Mouse (Mus musculus): Measurements from ENCODE around the gene Masp2. TPM values are rescaled to one million over a fixed set of nuclear protein-coding genes. Genes with fewer than 3 reads are reported as not detected.

Masp2 gene
- total and polyA plus RNA-seq, 2 experiments from 2014 or later = not detected

GRCm38 (mm10) chr4:148644157-148644511 is 41.8 kb downstream of the Masp2 start:
- no peaks in the 10 kb centered on the region for H3K9me3 ChIP-seq (replicated peaks; ENCODE audit: control insufficient read depth, low read length)
- no peaks in the 10 kb centered on the region for H3K36me3 ChIP-seq (replicated peaks; ENCODE audit: control insufficient read depth, insufficient read depth, low read length)
- H3K4me3 ChIP-seq (ENCODE audit: low read depth, low read length) = peak overlapping the region; percentile 22; the same call in 1 of the 2 replicates
- 5% methylated on average over 9 of the region's 9 CpGs for WGBS
- peak overlapping the region; percentile 58 for H3K4me2 ChIP-seq (ENCODE audit: low read depth, low read length)
- 0 out of 2 replicates have a peak, but pooled peaks have one; percentile 12 for ATAC-seq (ENCODE audit: insufficient read depth, low read depth)
- TF ChIP-seq CTCF (IDR thresholded peaks at IDR 0.05; ENCODE audit: low read depth) = peak; percentile 76
- no peak for TF ChIP-seq EP300 (IDR thresholded peaks at IDR 0.05; ENCODE audit: low read depth)
- DNase-seq (ENCODE audit: low spot score) = peak; percentile 70
- no peak overlapping the region for H3K27ac ChIP-seq (ENCODE audit: low read depth)
- H3K9ac ChIP-seq (replicated peaks; ENCODE audit: low read depth, low read length) = no peak overlapping the region
- no peaks in the 10 kb centered on the region for H3K27me3 ChIP-seq (ENCODE audit: control insufficient read depth, insufficient read depth, low read length)
- peaks cover 6% of the 10 kb centered on the region; the same call in 1 of the 2 replicates for H3K4me1 ChIP-seq (ENCODE audit: control insufficient read depth, insufficient read depth)

- ATAC-seq (ENCODE audit: insufficient read depth, low read depth) (no peak), DNase-seq (ENCODE audit: low spot score) (no peak)
- 78% methylated on average over 6 of the region's 6 CpGs for WGBS
- Histone ChIP-seq H3K4me2 (ENCODE audit: low read depth, low read length) (no peak overlapping the region), H3K27me3 (ENCODE audit: control insufficient read depth, insufficient read depth, low read length) (no peaks in the 10 kb centered on the region), H3K4me1 (ENCODE audit: control insufficient read depth, insufficient read depth) (peaks cover 6% of the 10 kb centered on the region; the same call in 1 of the 2 replicates), H3K9me3 (replicated peaks; ENCODE audit: control insufficient read depth, low read length) (no peaks in the 10 kb centered on the region), H3K9ac (replicated peaks; ENCODE audit: low read depth, low read length) (no peak overlapping the region), H3K27ac (ENCODE audit: low read depth) (no peak overlapping the region), H3K4me3 (ENCODE audit: low read depth, low read length) (no peak overlapping the region), H3K36me3 (replicated peaks; ENCODE audit: control insufficient read depth, insufficient read depth, low read length) (no peaks in the 10 kb centered on the region)
- TF ChIP-seq CTCF (IDR thresholded peaks at IDR 0.05; ENCODE audit: low read depth) = no peak
- TF ChIP-seq EP300 (IDR thresholded peaks at IDR 0.05; ENCODE audit: low read depth) = no peak
These were observed 42.6 kb downstream of the Masp2 start for GRCm38 (mm10) chr4:148644926-148645325.

- H3K36me3 ChIP-seq (replicated peaks; ENCODE audit: control insufficient read depth, insufficient read depth, low read length) = no peaks in the 10 kb centered on the region
- peak overlapping the region; percentile 22 for H3K27ac ChIP-seq (ENCODE audit: low read depth)
- peaks cover 6% of the 10 kb centered on the region; the same call in 1 of the 2 replicates for H3K4me1 ChIP-seq (ENCODE audit: control insufficient read depth, insufficient read depth)
- no peaks in the 10 kb centered on the region for H3K27me3 ChIP-seq (ENCODE audit: control insufficient read depth, insufficient read depth, low read length)
- H3K4me2 ChIP-seq (ENCODE audit: low read depth, low read length) = peak overlapping the region; percentile 30; the same call in 1 of the 2 replicates
- TF ChIP-seq CTCF (IDR thresholded peaks at IDR 0.05; ENCODE audit: low read depth) = no peak
- TF ChIP-seq EP300 (IDR thresholded peaks at IDR 0.05; ENCODE audit: low read depth) = no peak
- peak; percentile 62 for DNase-seq (ENCODE audit: low spot score)
- no peak overlapping the region for H3K9ac ChIP-seq (replicated peaks; ENCODE audit: low read depth, low read length)
- WGBS = 12% methylated on average over 11 of the region's 11 CpGs
- peak; percentile 88 for ATAC-seq (ENCODE audit: insufficient read depth, low read depth)
- no peak overlapping the region; the same call in 1 of the 2 replicates for H3K4me3 ChIP-seq (ENCODE audit: low read depth, low read length)
- no peaks in the 10 kb centered on the region for H3K9me3 ChIP-seq (replicated peaks; ENCODE audit: control insufficient read depth, low read length)
These were observed 44.3 kb downstream of the Masp2 start for GRCm38 (mm10) chr4:148646616-148647015.

- Histone ChIP-seq H3K4me3 (ENCODE audit: low read depth, low read length) (no peak overlapping the region), H3K36me3 (replicated peaks; ENCODE audit: control insufficient read depth, insufficient read depth, low read length) (no peaks in the 10 kb centered on the region), H3K4me2 (ENCODE audit: low read depth, low read length) (no peak overlapping the region), H3K27ac (ENCODE audit: low read depth) (no peak overlapping the region), H3K9me3 (replicated peaks; ENCODE audit: control insufficient read depth, low read length) (no peaks in the 10 kb centered on the region), H3K4me1 (ENCODE audit: control insufficient read depth, insufficient read depth) (no peaks in the 10 kb centered on the region), H3K9ac (replicated peaks; ENCODE audit: low read depth, low read length) (no peak overlapping the region), H3K27me3 (ENCODE audit: control insufficient read depth, insufficient read depth, low read length) (no peaks in the 10 kb centered on the region)
- TF ChIP-seq CTCF (IDR thresholded peaks at IDR 0.05; ENCODE audit: low read depth) = peak; percentile 43
- no peak for TF ChIP-seq EP300 (IDR thresholded peaks at IDR 0.05; ENCODE audit: low read depth)
- no peak for ATAC-seq (ENCODE audit: insufficient read depth, low read depth)
- 70% methylated on average over 3 of the region's 3 CpGs for WGBS
- no peak for DNase-seq (ENCODE audit: low spot score)
These were observed 47.0 kb downstream of the Masp2 start for GRCm38 (mm10) chr4:148649309-148649708.

GRCm38 (mm10) chr4:148651045-148651444 is 48.7 kb downstream of the Masp2 start:
- Histone ChIP-seq H3K4me2 (ENCODE audit: low read depth, low read length) (no peak overlapping the region), H3K27me3 (ENCODE audit: control insufficient read depth, insufficient read depth, low read length) (no peaks in the 10 kb centered on the region), H3K27ac (ENCODE audit: low read depth) (no peak overlapping the region; the same call in 1 of the 2 replicates), H3K9ac (replicated peaks; ENCODE audit: low read depth, low read length) (no peak overlapping the region), H3K4me1 (ENCODE audit: control insufficient read depth, insufficient read depth) (no peaks in the 10 kb centered on the region), H3K9me3 (replicated peaks; ENCODE audit: control insufficient read depth, low read length) (no peaks in the 10 kb centered on the region), H3K4me3 (ENCODE audit: low read depth, low read length) (no peak overlapping the region), H3K36me3 (replicated peaks; ENCODE audit: control insufficient read depth, insufficient read depth, low read length) (no peaks in the 10 kb centered on the region)
- no peak for ATAC-seq (ENCODE audit: insufficient read depth, low read depth)
- WGBS = 77% methylated on average over 9 of the region's 9 CpGs
- DNase-seq (ENCODE audit: low spot score) = no peak
- TF ChIP-seq CTCF (IDR thresholded peaks at IDR 0.05; ENCODE audit: low read depth) (no peak), EP300 (IDR thresholded peaks at IDR 0.05; ENCODE audit: low read depth) (no peak)

All from heart, postnatal 0 days (tissue).